Mouse (Mus musculus) MEL (cell line): ENCODE data around the gene Gm26920.
A peak's percentile ranks its signal among the peaks of the same experiment; 100 is the strongest.

ENCODE experiments used
- CTCF ChIP-seq, 3 experiments: IDR thresholded peaks in 2 of 3; conservative IDR thresholded peaks in 1 of 3; 2 replicates each; pipeline ENCODE4 v1.5.1; 2011 to 2012; ENCODE audit warnings: low read length in 3 of 3, low read depth in 2 of 3, mild to moderate bottlenecking in 2 of 3, improper control_type of control experiment in 1 of 3, inconsistent platforms in 1 of 3, mixed read lengths in 1 of 3, moderate library complexity in 1 of 3; ENCODE audit not compliant: control insufficient read depth in 1 of 3, insufficient read depth in 1 of 3, poor library complexity in 1 of 3, severe bottlenecking in 1 of 3
- E2F4 ChIP-seq: IDR thresholded peaks from 2 replicates; pipeline ENCODE4 v1.6.1; 2011; ENCODE audit warnings: low read depth, low read length, improper control_type of control experiment, borderline replicate concordance
- EP300 ChIP-seq, 2 experiments: IDR thresholded peaks; 2 replicates each; pipeline ENCODE4 v1.6.1; 2011; ENCODE audit warnings: improper control_type of control experiment in 2 of 2, low read length in 2 of 2, low read depth in 1 of 2, mild to moderate bottlenecking in 1 of 2
- JUND ChIP-seq: IDR thresholded peaks from 2 replicates; pipeline ENCODE4 v1.6.1; 2011; ENCODE audit warnings: low read depth, mild to moderate bottlenecking, improper control_type of control experiment, low read length
- MXI1 ChIP-seq: IDR thresholded peaks from 2 replicates; pipeline ENCODE4 v1.6.1; 2011; ENCODE audit warnings: mild to moderate bottlenecking, low read depth, low read length, improper control_type of control experiment
- POLR2A ChIP-seq, 2 experiments: IDR thresholded peaks; 2 replicates each; pipeline ENCODE4 v1.6.1; 2011 to 2012; ENCODE audit warnings: low read length in 2 of 2, mild to moderate bottlenecking in 2 of 2, control low read depth in 1 of 2, improper control_type of control experiment in 1 of 2, low read depth in 1 of 2, moderate library complexity in 1 of 2; ENCODE audit not compliant: control insufficient read depth in 1 of 2, insufficient read depth in 1 of 2, poor library complexity in 1 of 2
- RCOR1 ChIP-seq: IDR thresholded peaks from 2 replicates; pipeline ENCODE4 v1.6.1; 2012; ENCODE audit warnings: low read depth, mild to moderate bottlenecking, inconsistent platforms, low read length, improper control_type of control experiment
- TAL1 ChIP-seq: IDR thresholded peaks from 2 replicates; pipeline ENCODE4 v1.6.1; 2012; ENCODE audit warnings: mild to moderate bottlenecking, inconsistent platforms, low read length, moderate library complexity, mixed read lengths
- TCF12 ChIP-seq: IDR thresholded peaks from 2 replicates; pipeline ENCODE4 v1.6.1; 2014; ENCODE audit warnings: low read depth, mild to moderate bottlenecking, inconsistent platforms, low read length, improper control_type of control experiment, moderate library complexity
- ZC3H11A ChIP-seq: IDR thresholded peaks from 2 replicates; pipeline ENCODE4 v1.6.1; 2012; ENCODE audit warnings: low read depth, mild to moderate bottlenecking, inconsistent platforms, low read length, improper control_type of control experiment
- ZKSCAN1 ChIP-seq: IDR thresholded peaks from 2 replicates; pipeline ENCODE4 v1.6.1; 2012; ENCODE audit warnings: low read depth, mild to moderate bottlenecking, inconsistent platforms, low read length, improper control_type of control experiment, moderate library complexity

GRCm38 (mm10) chr7:30094646-30095429, 4.6 kb upstream of the Gm26920 start, which contains the start of gene Zfp260:
- TF ChIP-seq TAL1 (no peak), JUND (no peak), CTCF (IDR thresholded peaks at IDR 0.05 in 2 of 3, conservative IDR thresholded peaks at IDR 0.05 in 1 of 3; ENCODE audit: control insufficient read depth in 1 of 3, insufficient read depth in 1 of 3, low read depth in 2 of 3, low read length in 3 of 3, poor library complexity in 1 of 3, severe bottlenecking in 1 of 3) (no peak), MXI1 (peak; percentile 86), ZC3H11A (0 out of 2 replicates have a peak, but pooled peaks have one; percentile 7), POLR2A (IDR thresholded peaks at IDR 0.05; ENCODE audit: control insufficient read depth in 1 of 2, insufficient read depth in 1 of 2, low read depth in 1 of 2, low read length in 2 of 2, poor library complexity in 1 of 2) (peak; percentile 63 to 82; a peak in 3 of 4 replicates), EP300 (IDR thresholded peaks at IDR 0.05; ENCODE audit: low read depth in 1 of 2, low read length in 2 of 2) (0 out of 4 replicates have a peak, but pooled peaks of 1 of the 2 experiments have one; percentile 21), TCF12 (peak; percentile 62), E2F4 (peak; percentile 44; the same call in 1 of the 2 replicates), ZKSCAN1 (no peak), RCOR1 (peak; percentile 33; the same call in 1 of the 2 replicates)
